Mouse (Mus musculus): ENCODE results near the gene Ldah. TPM values are rescaled to one million over a fixed set of nuclear protein-coding genes. Genes with fewer than 3 reads are reported as not detected.

Gene Ldah
- total RNA-seq, 2 experiments from 2014 or later: 38.2 to 53.9 TPM

Other genes starting within 250 kb of the Ldah start
- gene Apob, start 230.5 kb upstream of the Ldah start, total RNA-seq (2015): not detected in 2 replicates
- gene Apob, start 230.5 kb upstream of the Ldah start, total RNA-seq (2017): not detected in 2 replicates
- not detected in 2 replicates for gene Gdf7, start 93.8 kb downstream of the Ldah start, total RNA-seq (2015)
- not detected in 2 replicates for gene Gdf7, start 93.8 kb downstream of the Ldah start, total RNA-seq (2017)
- gene Hs1bp3, start 105.3 kb downstream of the Ldah start, total RNA-seq (2015): 4.7 and 4.8 TPM in 2 replicates
- 4.4 and 6.7 TPM in 2 replicates for gene Hs1bp3, start 105.3 kb downstream of the Ldah start, total RNA-seq (2017)

Data from megakaryocyte, adult 5-6 weeks (primary cell).